8 mouse cellular contexts compared by ENCODE assay signal in genomic region chr11:108925202-108925601, GRCm38 (mm10). TPM values are rescaled to one million over a fixed set of nuclear protein-coding genes. Genes with fewer than 3 reads are reported as not detected.
DNase-seq lines count a peak whose midpoint lies in the region; ATAC-seq lines count a peak whose summit lies in the region.

No protein-coding gene starts in this region.

- no peaks in the 10 kb centered on the region for H3K27me3 ChIP-seq in embryonic facial prominence, embryonic 15.5 days
- H3K27me3 ChIP-seq in heart, embryonic 11.5 days (ENCODE audit: control insufficient read depth, insufficient read depth, low read length) = peaks cover 6% of the 10 kb centered on the region; the same call in 1 of the 2 replicates
- H3K27me3 ChIP-seq in kidney, embryonic 14.5 days (ENCODE audit: control insufficient read depth, insufficient read depth, low read length) = no peaks in the 10 kb centered on the region
- no peaks in the 10 kb centered on the region for H3K27me3 ChIP-seq in limb, embryonic 13.5 days
- H3K27me3 ChIP-seq in stomach, embryonic 16.5 days (ENCODE audit: control insufficient read depth, insufficient read depth, low read length) = no peaks in the 10 kb centered on the region; the same call in 1 of the 2 replicates

- no peak overlapping the region for H3K27ac ChIP-seq in embryonic facial prominence, embryonic 15.5 days (replicated peaks)
- H3K27ac ChIP-seq in heart, embryonic 11.5 days (ENCODE audit: low read depth, low read length) = no peak overlapping the region
- H3K27ac ChIP-seq in kidney, embryonic 14.5 days (ENCODE audit: low read depth, low read length) = no peak overlapping the region
- H3K27ac ChIP-seq in limb, embryonic 13.5 days = peak overlapping the region; percentile 100
- H3K27ac ChIP-seq in stomach, embryonic 16.5 days (ENCODE audit: low read length) = no peak overlapping the region

- no peak overlapping the region; the same call in 1 of the 2 replicates for H3K9ac ChIP-seq in embryonic facial prominence, embryonic 15.5 days
- H3K9ac ChIP-seq in heart, embryonic 11.5 days (ENCODE audit: low read depth, low read length) = no peak overlapping the region
- peak overlapping the region; percentile 29; the same call in 1 of the 2 replicates for H3K9ac ChIP-seq in kidney, embryonic 14.5 days (ENCODE audit: low read depth, low read length)
- peak overlapping the region; percentile 97 for H3K9ac ChIP-seq in limb, embryonic 13.5 days
- 0 out of 2 replicates have a peak overlapping the region, but pooled peaks have one; percentile 10 for H3K9ac ChIP-seq in stomach, embryonic 16.5 days (ENCODE audit: low read length)

- no peak for ATAC-seq in embryonic facial prominence, embryonic 15.5 days (ENCODE audit: insufficient number of reproducible peaks, low FRiP score, low TSS enrichment, low read depth)
- no peak for ATAC-seq in heart, embryonic 11.5 days (replicated peaks; ENCODE audit: insufficient number of reproducible peaks, low FRiP score, low TSS enrichment)
- peak; percentile 26; the same call in 1 of the 2 replicates for ATAC-seq in kidney, embryonic 14.5 days (ENCODE audit: low FRiP score, low TSS enrichment)
- ATAC-seq in limb, embryonic 13.5 days (ENCODE audit: low FRiP score, low read depth) = no peak
- no peak for ATAC-seq in stomach, embryonic 16.5 days (ENCODE audit: insufficient read depth, low FRiP score)

- peaks cover 65% of the 10 kb centered on the region for H3K4me1 ChIP-seq in embryonic facial prominence, embryonic 15.5 days
- peaks cover 57% of the 10 kb centered on the region for H3K4me1 ChIP-seq in heart, embryonic 11.5 days (ENCODE audit: control insufficient read depth, insufficient read depth, low read length)
- peaks cover 55% of the 10 kb centered on the region for H3K4me1 ChIP-seq in kidney, embryonic 14.5 days (ENCODE audit: control insufficient read depth, insufficient read depth, low read length)
- peaks cover 73% of the 10 kb centered on the region for H3K4me1 ChIP-seq in limb, embryonic 13.5 days
- peaks cover 46% of the 10 kb centered on the region for H3K4me1 ChIP-seq in stomach, embryonic 16.5 days (ENCODE audit: control insufficient read depth, insufficient read depth, low read length)

- peak; percentile 53 for DNase-seq in 3134 (ENCODE audit: extremely low read depth, insufficient read length, low spot score)
- peak; percentile 62 to 80 for DNase-seq in adrenal gland, postnatal 4 days (ENCODE audit: low spot score in 2 of 2)
- peak; percentile 91 for DNase-seq in neural tube, embryonic 10.5 days (ENCODE audit: extremely low spot score, low spot score)

- H3K36me3 ChIP-seq in embryonic facial prominence, embryonic 15.5 days = no peaks in the 10 kb centered on the region
- no peaks in the 10 kb centered on the region for H3K36me3 ChIP-seq in heart, embryonic 11.5 days (ENCODE audit: control insufficient read depth, insufficient read depth, low read length)
- H3K36me3 ChIP-seq in kidney, embryonic 14.5 days (ENCODE audit: control insufficient read depth, insufficient read depth, low read length) = no peaks in the 10 kb centered on the region; the same call in 1 of the 2 replicates
- peaks cover 25% of the 10 kb centered on the region for H3K36me3 ChIP-seq in limb, embryonic 13.5 days
- no peaks in the 10 kb centered on the region for H3K36me3 ChIP-seq in stomach, embryonic 16.5 days (ENCODE audit: control insufficient read depth, insufficient read depth, low read length)

- H3K4me3 ChIP-seq in embryonic facial prominence, embryonic 15.5 days (replicated peaks) = peak overlapping the region; percentile 76
- H3K4me3 ChIP-seq in heart, embryonic 11.5 days (ENCODE audit: low read depth, low read length) = 0 out of 2 replicates have a peak overlapping the region, but pooled peaks have one; percentile 83
- peak overlapping the region; percentile 81 for H3K4me3 ChIP-seq in kidney, embryonic 14.5 days (ENCODE audit: low read length)
- peak overlapping the region; percentile 85 for H3K4me3 ChIP-seq in limb, embryonic 13.5 days
- 0 out of 2 replicates have a peak overlapping the region, but pooled peaks have one; percentile 19 for H3K4me3 ChIP-seq in stomach, embryonic 16.5 days (replicated peaks; ENCODE audit: low read length)

- H3K4me2 ChIP-seq in embryonic facial prominence, embryonic 15.5 days (replicated peaks) = peak overlapping the region; percentile 75
- H3K4me2 ChIP-seq in heart, embryonic 11.5 days = peak overlapping the region; percentile 54
- peak overlapping the region; percentile 54 for H3K4me2 ChIP-seq in kidney, embryonic 14.5 days (replicated peaks; ENCODE audit: low read depth, low read length)
- H3K4me2 ChIP-seq in limb, embryonic 13.5 days (replicated peaks) = peak overlapping the region; percentile 88
- peak overlapping the region; percentile 88 for H3K4me2 ChIP-seq in stomach, embryonic 16.5 days (ENCODE audit: low read depth, low read length)

- WGBS in embryonic facial prominence, embryonic 15.5 days = 6% methylated on average over 6 of the region's 6 CpGs
- WGBS in heart, embryonic 11.5 days (ENCODE audit: insufficient replicate concordance) = 16% methylated on average over 6 of the region's 6 CpGs
- 8% methylated on average over 6 of the region's 6 CpGs for WGBS in kidney, embryonic 14.5 days
- WGBS in limb, embryonic 13.5 days = 1% methylated on average over 6 of the region's 6 CpGs
- WGBS in stomach, embryonic 16.5 days = 22% methylated on average over 6 of the region's 6 CpGs

- no peaks in the 10 kb centered on the region for H3K9me3 ChIP-seq in embryonic facial prominence, embryonic 15.5 days (replicated peaks)
- no peaks in the 10 kb centered on the region for H3K9me3 ChIP-seq in heart, embryonic 11.5 days (replicated peaks; ENCODE audit: control insufficient read depth, low read length)
- no peaks in the 10 kb centered on the region for H3K9me3 ChIP-seq in kidney, embryonic 14.5 days (ENCODE audit: control insufficient read depth, low read length)
- H3K9me3 ChIP-seq in limb, embryonic 13.5 days = no peaks in the 10 kb centered on the region
- H3K9me3 ChIP-seq in stomach, embryonic 16.5 days (replicated peaks; ENCODE audit: control insufficient read depth, low read length) = no peaks in the 10 kb centered on the region

RNA-seq across cellular contexts. Expression of gene Axin2, which starts 5.1 kb away (rescaled TPM):
- total RNA-seq in adrenal gland, postnatal 4 days (2021) = 10 to 100 TPM; 48.9 to 52.8 TPM
- 12.5 and 14.5 TPM in 2 replicates for polyA plus RNA-seq in embryonic facial prominence, embryonic 15.5 days (2015; fragmentation: Nextera tagmentation; extraction: Ambion mirVana)
- 2.9 and 3.0 TPM in 2 replicates for polyA plus RNA-seq in heart, embryonic 11.5 days (2014; fragmentation: Nextera tagmentation; extraction: Ambion mirVana)
- 8.0 and 11.5 TPM in 2 replicates for polyA plus RNA-seq in kidney, embryonic 14.5 days (2014; fragmentation: Nextera tagmentation; extraction: Ambion mirVana)
- 18.1 and 19.7 TPM in 2 replicates for polyA plus RNA-seq in limb, embryonic 13.5 days (2015; fragmentation: Nextera tagmentation; extraction: Ambion mirVana)
- polyA plus RNA-seq in stomach, embryonic 16.5 days (2015; fragmentation: Nextera tagmentation; extraction: Ambion mirVana) = 2.4 and 2.8 TPM in 2 replicates

Comparison
In these comparisons a context has a peak if more than half of its experiments do, and no peak if none do; other contexts are left out.
1. H3K4me3 ChIP-seq: peak in every context shown above with its lines; median percentile 85 in limb, embryonic 13.5 days; 83 in heart, embryonic 11.5 days; 81 in kidney, embryonic 14.5 days; 76 in embryonic facial prominence, embryonic 15.5 days; 19 in stomach, embryonic 16.5 days.
2. H3K9ac ChIP-seq: peak in kidney, embryonic 14.5 days (single experiment), limb, embryonic 13.5 days (single experiment) and stomach, embryonic 16.5 days (single experiment); none in embryonic facial prominence, embryonic 15.5 days (single experiment) and heart, embryonic 11.5 days (single experiment).
3. Peak in every context shown above with its lines, with median percentiles within 50 percentile points of each other: DNase-seq and H3K4me2 ChIP-seq.